Mouse (Mus musculus) MEL (cell line): Measurements from ENCODE around the gene Itpr2. TPM values are rescaled to one million over a fixed set of nuclear protein-coding genes. Genes with fewer than 3 reads are reported as not detected.

Source experiments
- DNase-seq: peaks from one replicate; pipeline ENCODE4 v3.0.0; 2011; ENCODE audit warnings: low read depth, low spot score
- H3K27ac ChIP-seq: 2 replicates; pipeline ENCODE4 v1.5.1; 2012; ENCODE audit warnings: low read depth, mild to moderate bottlenecking, control low read depth, low read length, moderate library complexity; ENCODE audit not compliant: control insufficient read depth
- H3K27me3 ChIP-seq, 2 experiments: fragments of 150-350 bp in 1 of 2; sonication (generic) in 1 of 2; 2 replicates each; pipeline ENCODE4 v1.6.1; 2012; ENCODE audit warnings: low read length in 2 of 2, mild to moderate bottlenecking in 2 of 2, improper control_type of control experiment in 1 of 2, moderate library complexity in 1 of 2; ENCODE audit not compliant: insufficient read depth in 2 of 2, control insufficient read depth in 1 of 2
- H3K36me3 ChIP-seq, 2 experiments: 2 replicates each; pipeline ENCODE4 v1.6.1; 2012 to 2014; ENCODE audit warnings: low read length in 2 of 2, improper control_type of control experiment in 1 of 2, inconsistent platforms in 1 of 2, mild to moderate bottlenecking in 1 of 2; ENCODE audit not compliant: insufficient read depth in 2 of 2, control insufficient read depth in 1 of 2
- H3K4me1 ChIP-seq, 2 experiments: fragments of 150-350 bp in 1 of 2; sonication (generic) in 1 of 2; 2 replicates each; pipeline ENCODE4 v1.6.1; 2012; ENCODE audit warnings: low read length in 2 of 2, improper control_type of control experiment in 1 of 2, mild to moderate bottlenecking in 1 of 2; ENCODE audit not compliant: insufficient read depth in 2 of 2, control insufficient read depth in 1 of 2
- H3K4me3 ChIP-seq, 2 experiments: fragments of 150-350 bp in 1 of 2; sonication (generic) in 1 of 2; 2 replicates each; pipeline ENCODE4 v1.5.1; 2012; ENCODE audit warnings: low read depth in 2 of 2, low read length in 2 of 2, mild to moderate bottlenecking in 2 of 2, moderate library complexity in 2 of 2, control low read depth in 1 of 2, improper control_type of control experiment in 1 of 2; ENCODE audit not compliant: control insufficient read depth in 1 of 2, insufficient read depth in 1 of 2
- H3K79me2 ChIP-seq: 2 replicates; pipeline ENCODE4 v1.6.1; 2012; ENCODE audit warnings: mild to moderate bottlenecking, low read length, moderate library complexity; ENCODE audit not compliant: control insufficient read depth, poor library complexity, insufficient read depth
- H3K9ac ChIP-seq: 2 replicates; pipeline ENCODE4 v1.6.1; 2012; ENCODE audit warnings: low read depth, mild to moderate bottlenecking, control low read depth, low read length, moderate library complexity; ENCODE audit not compliant: control insufficient read depth, poor library complexity, severe bottlenecking
- H3K9me3 ChIP-seq: fragments of 150-350 bp; sonication (generic); replicated peaks from 2 replicates; pipeline ENCODE4 v1.6.1; 2012; ENCODE audit warnings: mild to moderate bottlenecking, low read length, improper control_type of control experiment, moderate library complexity; ENCODE audit not compliant: insufficient read depth
- BHLHE40 ChIP-seq: IDR thresholded peaks from 2 replicates; pipeline ENCODE4 v1.6.1; 2012; ENCODE audit warnings: low read depth, mild to moderate bottlenecking, inconsistent platforms, low read length, improper control_type of control experiment, borderline replicate concordance
- CHD1 ChIP-seq: IDR thresholded peaks from 2 replicates; pipeline ENCODE4 v1.6.1; 2012; ENCODE audit warnings: low read depth, mild to moderate bottlenecking, inconsistent platforms, low read length, improper control_type of control experiment
- CHD2 ChIP-seq: IDR thresholded peaks from 2 replicates; pipeline ENCODE4 v1.6.1; 2011; ENCODE audit warnings: low read length, improper control_type of control experiment
- E2F4 ChIP-seq: IDR thresholded peaks from 2 replicates; pipeline ENCODE4 v1.6.1; 2011; ENCODE audit warnings: low read depth, low read length, improper control_type of control experiment, borderline replicate concordance
- EP300 ChIP-seq, 2 experiments: IDR thresholded peaks; 2 replicates each; pipeline ENCODE4 v1.6.1; 2011; ENCODE audit warnings: improper control_type of control experiment in 2 of 2, low read length in 2 of 2, low read depth in 1 of 2, mild to moderate bottlenecking in 1 of 2
- GABPA ChIP-seq: IDR thresholded peaks from 2 replicates; pipeline ENCODE4 v1.6.1; 2012; ENCODE audit warnings: low read depth, mild to moderate bottlenecking, inconsistent platforms, low read length, improper control_type of control experiment, moderate library complexity
- GATA1 ChIP-seq: IDR thresholded peaks from 2 replicates; pipeline ENCODE4 v1.6.1; 2011; ENCODE audit warnings: low read depth, low read length, improper control_type of control experiment
- HCFC1 ChIP-seq: IDR thresholded peaks from 2 replicates; pipeline ENCODE4 v1.6.1; 2012; ENCODE audit warnings: low read depth, mild to moderate bottlenecking, inconsistent platforms, low read length, improper control_type of control experiment, moderate library complexity
- JUND ChIP-seq: IDR thresholded peaks from 2 replicates; pipeline ENCODE4 v1.6.1; 2011; ENCODE audit warnings: low read depth, mild to moderate bottlenecking, improper control_type of control experiment, low read length
- KAT2A ChIP-seq: conservative IDR thresholded peaks from 2 replicates; pipeline ENCODE4 v1.6.1; 2012; ENCODE audit warnings: low read depth, low read length, improper control_type of control experiment, inconsistent platforms
- MAFK ChIP-seq: IDR thresholded peaks from 2 replicates; pipeline ENCODE4 v1.6.1; 2011; ENCODE audit warnings: low read depth, mild to moderate bottlenecking, low read length, improper control_type of control experiment, borderline replicate concordance
- MAX ChIP-seq: IDR thresholded peaks from 2 replicates; pipeline ENCODE4 v1.6.1; 2011; ENCODE audit warnings: low read length, improper control_type of control experiment
- MAZ ChIP-seq: IDR thresholded peaks from 2 replicates; pipeline ENCODE4 v1.6.1; 2012; ENCODE audit warnings: low read depth, mild to moderate bottlenecking, inconsistent platforms, low read length, improper control_type of control experiment
- MEF2A ChIP-seq: IDR thresholded peaks from 2 replicates; pipeline ENCODE4 v1.6.1; 2014; ENCODE audit warnings: low read depth, mild to moderate bottlenecking, inconsistent platforms, low read length, improper control_type of control experiment; ENCODE audit not compliant: poor library complexity, insufficient replicate concordance, severe bottlenecking; ENCODE audit errors: extremely low read depth
- MXI1 ChIP-seq: IDR thresholded peaks from 2 replicates; pipeline ENCODE4 v1.6.1; 2011; ENCODE audit warnings: mild to moderate bottlenecking, low read depth, low read length, improper control_type of control experiment
- MYB ChIP-seq: IDR thresholded peaks from 2 replicates; pipeline ENCODE4 v1.6.1; 2011; ENCODE audit warnings: mild to moderate bottlenecking, low read depth, low read length, improper control_type of control experiment
- MYC ChIP-seq: IDR thresholded peaks from 2 replicates; pipeline ENCODE4 v1.6.1; 2011; ENCODE audit warnings: low read depth, mild to moderate bottlenecking, low read length, improper control_type of control experiment, moderate library complexity
- NRF1 ChIP-seq: IDR thresholded peaks from 2 replicates; pipeline ENCODE4 v1.6.1; 2014; ENCODE audit warnings: low read depth, mild to moderate bottlenecking, inconsistent platforms, low read length, improper control_type of control experiment, moderate library complexity; ENCODE audit not compliant: poor library complexity, insufficient read depth, severe bottlenecking
- POLR2A ChIP-seq, 2 experiments: IDR thresholded peaks; 2 replicates each; pipeline ENCODE4 v1.6.1; 2011 to 2012; ENCODE audit warnings: low read length in 2 of 2, mild to moderate bottlenecking in 2 of 2, control low read depth in 1 of 2, improper control_type of control experiment in 1 of 2, low read depth in 1 of 2, moderate library complexity in 1 of 2; ENCODE audit not compliant: control insufficient read depth in 1 of 2, insufficient read depth in 1 of 2, poor library complexity in 1 of 2
- RAD21 ChIP-seq: IDR thresholded peaks from 2 replicates; pipeline ENCODE4 v1.6.1; 2011; ENCODE audit warnings: mild to moderate bottlenecking, low read depth, low read length, improper control_type of control experiment
- RCOR1 ChIP-seq: IDR thresholded peaks from 2 replicates; pipeline ENCODE4 v1.6.1; 2012; ENCODE audit warnings: low read depth, mild to moderate bottlenecking, inconsistent platforms, low read length, improper control_type of control experiment
- SIN3A ChIP-seq: IDR thresholded peaks from 2 replicates; pipeline ENCODE4 v1.6.1; 2012; ENCODE audit warnings: low read length, improper control_type of control experiment, inconsistent platforms
- SMC3 ChIP-seq: IDR thresholded peaks from 2 replicates; pipeline ENCODE4 v1.6.1; 2011; ENCODE audit warnings: low read depth, low read length, improper control_type of control experiment
- TBP ChIP-seq: IDR thresholded peaks from 2 replicates; pipeline ENCODE4 v1.8.0; 2011; ENCODE audit warnings: low read depth, low read length, improper control_type of control experiment
- UBTF ChIP-seq: IDR thresholded peaks from 2 replicates; pipeline ENCODE4 v1.6.1; 2012; ENCODE audit warnings: low read depth, mild to moderate bottlenecking, inconsistent platforms, low read length, improper control_type of control experiment, moderate library complexity, borderline replicate concordance; ENCODE audit not compliant: insufficient read depth
- USF2 ChIP-seq, 2 experiments: IDR thresholded peaks; 2 replicates each; pipeline ENCODE4 v1.6.1; 2011 to 2012; ENCODE audit warnings: improper control_type of control experiment in 2 of 2, low read length in 2 of 2, borderline replicate concordance in 1 of 2, inconsistent platforms in 1 of 2, low read depth in 1 of 2, mild to moderate bottlenecking in 1 of 2; ENCODE audit not compliant: insufficient read depth in 1 of 2
- ZC3H11A ChIP-seq: IDR thresholded peaks from 2 replicates; pipeline ENCODE4 v1.6.1; 2012; ENCODE audit warnings: low read depth, mild to moderate bottlenecking, inconsistent platforms, low read length, improper control_type of control experiment
- ZMIZ1 ChIP-seq: IDR thresholded peaks from 2 replicates; pipeline ENCODE4 v1.6.1; 2012; ENCODE audit warnings: low read depth, mild to moderate bottlenecking, inconsistent platforms, low read length, improper control_type of control experiment, moderate library complexity
- polyA plus RNA-seq, 2 experiments: library from polyadenylated mRNA; stranded (reverse) in 1 of 2; unstranded in 1 of 2; fragments of >175 nt in 1 of 2; fragments of >200 nt in 1 of 2; gene quantifications; 2 replicates each; pipeline versions ENCODE4 v1.2.1 to v1.2.4; 2012; ENCODE audit warnings: low replicate concordance in 2 of 2, low read depth in 1 of 2; ENCODE audit not compliant: insufficient read length in 2 of 2, insufficient read depth in 1 of 2, missing spikeins in 1 of 2
- total RNA-seq: library from RNA; depleted of rRNA; stranded (reverse); fragments of 300-350 nt; gene quantifications from 2 replicates; pipeline ENCODE4 v1.2.3, GENCODE M21; 2012

The Itpr2 gene
- total and polyA plus RNA-seq, 3 experiments, result 1.5 to 3.0 TPM; not detected in 1

DNA sequence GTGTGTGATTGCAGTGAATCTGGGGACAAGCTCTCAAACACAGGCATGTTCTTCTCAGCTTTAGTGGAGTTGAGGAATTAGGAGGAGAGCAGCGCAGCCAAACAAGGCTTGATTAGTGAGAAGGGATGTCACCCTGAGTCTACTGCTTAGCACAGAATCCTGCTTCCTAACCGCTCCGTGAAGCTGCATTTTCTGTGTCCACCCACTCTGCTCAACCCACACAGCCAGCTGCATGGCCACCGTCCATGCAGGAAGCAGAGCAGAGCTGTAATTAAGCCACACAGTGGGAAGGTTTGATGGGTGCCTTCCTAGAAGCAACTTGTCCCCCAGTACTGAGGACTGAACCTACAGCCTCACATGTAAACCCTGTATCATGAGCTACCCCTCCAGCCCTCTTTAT, 97.1 kb downstream of the Itpr2 start:
- Histone ChIP-seq H3K4me1 (no peaks in the 10 kb centered on the region), H3K27me3 (no peaks in the 10 kb centered on the region), H3K9ac (no peak overlapping the region), H3K79me2 (no peaks in the 10 kb centered on the region), H3K27ac (no peak overlapping the region), H3K36me3 (no peaks in the 10 kb centered on the region), H3K4me3 (no peak overlapping the region), H3K9me3 (no peaks in the 10 kb centered on the region)
- DNase-seq, result no peak
- TF ChIP-seq MAFK (no peak), TBP (no peak), JUND (no peak), POLR2A (IDR thresholded peaks at IDR 0.05; ENCODE audit: control insufficient read depth in 1 of 2, insufficient read depth in 1 of 2, low read depth in 1 of 2, low read length in 2 of 2, poor library complexity in 1 of 2) (no peak), UBTF (no peak), USF2 (IDR thresholded peaks at IDR 0.05; ENCODE audit: borderline replicate concordance in 1 of 2, insufficient read depth in 1 of 2, low read depth in 1 of 2, low read length in 2 of 2) (no peak), NRF1 (no peak), CHD2 (no peak), HCFC1 (no peak), MYC (no peak)

DNA sequence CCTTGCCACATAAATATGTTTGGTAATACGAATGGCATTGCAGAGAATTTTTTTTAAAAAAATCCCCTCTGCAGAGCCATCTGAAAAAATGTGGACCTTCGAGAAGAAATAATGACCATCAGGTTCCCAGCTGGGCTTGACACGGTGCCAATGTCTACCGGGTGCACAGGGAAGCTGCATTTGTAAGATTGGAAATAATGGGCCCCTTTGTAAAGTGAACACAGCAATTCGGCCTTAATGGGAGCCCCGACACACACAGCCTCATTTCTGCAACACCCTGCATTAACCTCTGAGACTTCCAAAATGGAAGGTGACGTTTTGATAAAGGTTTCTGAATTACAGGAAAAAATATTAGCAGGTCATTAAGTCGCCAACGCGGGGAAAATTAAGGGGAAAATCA, 97.9 kb downstream of the Itpr2 start:
- H3K36me3 ChIP-seq, result no peaks in the 10 kb centered on the region
- no peak overlapping the region for H3K27ac ChIP-seq
- H3K27me3 ChIP-seq, result no peaks in the 10 kb centered on the region

DNA sequence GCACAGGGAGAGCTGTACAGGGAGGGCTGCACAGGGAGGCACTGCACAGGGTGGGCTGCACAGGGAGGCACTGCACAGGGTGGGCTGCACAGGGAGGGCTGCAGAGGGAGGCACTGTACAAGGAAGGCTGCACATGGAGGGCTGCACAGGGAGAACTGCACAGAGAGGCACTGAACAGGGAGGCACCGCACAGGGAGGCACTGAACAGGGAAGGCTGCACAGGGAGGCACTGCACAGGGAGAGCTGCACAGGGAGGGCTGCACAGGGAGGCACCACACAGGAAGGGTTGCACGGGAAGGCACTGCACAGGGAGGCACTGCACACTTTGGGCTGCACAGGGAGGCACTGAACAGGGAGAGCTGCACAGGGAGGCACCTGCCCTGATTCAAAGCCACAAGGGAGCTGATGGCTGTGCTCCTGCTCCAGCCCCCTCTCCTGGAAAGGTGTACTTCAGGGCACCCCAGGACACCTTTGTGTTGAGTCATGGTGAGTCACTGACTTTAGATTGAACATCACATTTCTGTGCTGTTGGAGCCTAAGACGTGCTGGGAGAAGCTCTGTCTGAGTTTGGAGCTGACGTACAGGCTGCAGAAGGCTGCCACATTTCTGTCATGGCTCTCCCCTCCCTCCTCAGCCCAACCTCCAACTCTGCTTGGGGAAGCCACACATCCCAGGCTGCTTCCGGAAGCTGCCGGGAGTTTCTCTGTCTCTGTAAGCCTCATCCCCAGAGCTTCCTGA, 98.9 kb downstream of the Itpr2 start:
- no peaks in the 10 kb centered on the region for H3K4me1 ChIP-seq
- no peak overlapping the region for H3K4me3 ChIP-seq
- no peak overlapping the region for H3K27ac ChIP-seq
- no peaks in the 10 kb centered on the region for H3K9me3 ChIP-seq
- no peaks in the 10 kb centered on the region for H3K27me3 ChIP-seq
- no peak for DNase-seq
- H3K79me2 ChIP-seq, result no peaks in the 10 kb centered on the region
- H3K9ac ChIP-seq, result no peak overlapping the region
- no peaks in the 10 kb centered on the region for H3K36me3 ChIP-seq
- TF ChIP-seq ZC3H11A, result no peak
- TF ChIP-seq RCOR1, result no peak
- no peak for TF ChIP-seq MXI1
- TF ChIP-seq MEF2A, result no peak
- no peak for TF ChIP-seq EP300 (IDR thresholded peaks at IDR 0.05; ENCODE audit: low read depth in 1 of 2, low read length in 2 of 2)
- TF ChIP-seq MAX, result no peak
- TF ChIP-seq USF2 (IDR thresholded peaks at IDR 0.05; ENCODE audit: borderline replicate concordance in 1 of 2, insufficient read depth in 1 of 2, low read depth in 1 of 2, low read length in 2 of 2), result no peak
- no peak for TF ChIP-seq MAFK
- TF ChIP-seq E2F4, result no peak
- no peak for TF ChIP-seq MYB
- no peak for TF ChIP-seq MAZ
- TF ChIP-seq SMC3, result no peak
- TF ChIP-seq BHLHE40, result no peak
- no peak for TF ChIP-seq JUND
- no peak for TF ChIP-seq KAT2A
- TF ChIP-seq RAD21, result no peak
- no peak for TF ChIP-seq GATA1

More for the DNA sequence above, 97.9 kb downstream of the Itpr2 start:
- no peak for DNase-seq
- H3K9me3 ChIP-seq, result no peaks in the 10 kb centered on the region
- H3K9ac ChIP-seq, result no peak overlapping the region
- H3K4me1 ChIP-seq, result no peaks in the 10 kb centered on the region
- TF ChIP-seq GABPA (no peak), CHD1 (no peak), ZMIZ1 (no peak), MXI1 (no peak), UBTF (no peak), SIN3A (no peak)
- no peaks in the 10 kb centered on the region for H3K79me2 ChIP-seq
- no peak overlapping the region for H3K4me3 ChIP-seq
